Mouse (Mus musculus) lung, embryonic 15.5 days (tissue): ENCODE measurements at regions not wholly inside any gene's neighbourhood (a gene's known extent, or its start where the extent isn't known, plus 50 kb on each side); places are given as distances from the start of the nearest gene placed in this dataset.

Source experiments
- ATAC-seq: fragments of 200-750 bp; cut with Nextera tagmentation; 2 replicates; pipeline ENCODE4 v1.8.0; 2017; ENCODE audit warnings: moderate number of reproducible peaks, borderline replicate concordance; ENCODE audit not compliant: low FRiP score, low TSS enrichment; ENCODE audit errors: extremely low read depth
- H3K27ac ChIP-seq: fragments of 300-500 bp; sonication (generic); 2 replicates; pipeline ENCODE4 v1.5.1; 2015; ENCODE audit warnings: moderate library complexity, mild to moderate bottlenecking, inconsistent platforms
- H3K27me3 ChIP-seq: fragments of 300-500 bp; sonication (generic); 2 replicates; pipeline ENCODE4 v1.6.1; 2015; ENCODE audit warnings: inconsistent platforms
- H3K36me3 ChIP-seq: fragments of 300-500 bp; sonication (generic); 2 replicates; pipeline ENCODE4 v1.6.1; 2015; ENCODE audit warnings: inconsistent platforms
- H3K4me1 ChIP-seq: fragments of 300-500 bp; sonication (generic); 2 replicates; pipeline ENCODE4 v1.6.1; 2015; ENCODE audit warnings: inconsistent platforms
- H3K4me2 ChIP-seq: fragments of 300-500 bp; sonication (generic); 2 replicates; pipeline ENCODE4 v1.6.1; 2015; ENCODE audit warnings: inconsistent platforms, mild to moderate bottlenecking, moderate library complexity
- H3K4me3 ChIP-seq: fragments of 300-500 bp; sonication (generic); 2 replicates; pipeline ENCODE4 v1.5.1; 2015; ENCODE audit warnings: mild to moderate bottlenecking, inconsistent platforms
- H3K9ac ChIP-seq: fragments of 300-500 bp; sonication (generic); 2 replicates; pipeline ENCODE4 v1.6.1; 2015; ENCODE audit warnings: inconsistent platforms
- H3K9me3 ChIP-seq: fragments of 300-500 bp; sonication (generic); 2 replicates; pipeline ENCODE4 v1.6.1; 2016; ENCODE audit warnings: inconsistent platforms
- WGBS: fragments of 180-500 bp; shearing (Covaris S2); methylation state at CpG from one replicate; pipeline ENCODE4 v1.1.7; 2015; 5-methylcytosine and 5-hydroxymethylcytosine counted together

GRCm38 (mm10) chr3:52895751-52896150, 121.3 kb downstream of the Cog6 start:
- no peak for ATAC-seq
- H3K4me1 ChIP-seq, result peaks cover 13% of the 10 kb centered on the region; the same call in 1 of the 2 replicates
- no peak overlapping the region; the same call in 1 of the 2 replicates for H3K27ac ChIP-seq
- no peaks in the 10 kb centered on the region for H3K36me3 ChIP-seq
- H3K4me2 ChIP-seq, result no peak overlapping the region
- no peaks in the 10 kb centered on the region for H3K27me3 ChIP-seq
- 89% methylated on average over 5 of the region's 5 CpGs for WGBS
- no peaks in the 10 kb centered on the region for H3K9me3 ChIP-seq
- H3K9ac ChIP-seq, result no peak overlapping the region
- H3K4me3 ChIP-seq, result no peak overlapping the region

DNA sequence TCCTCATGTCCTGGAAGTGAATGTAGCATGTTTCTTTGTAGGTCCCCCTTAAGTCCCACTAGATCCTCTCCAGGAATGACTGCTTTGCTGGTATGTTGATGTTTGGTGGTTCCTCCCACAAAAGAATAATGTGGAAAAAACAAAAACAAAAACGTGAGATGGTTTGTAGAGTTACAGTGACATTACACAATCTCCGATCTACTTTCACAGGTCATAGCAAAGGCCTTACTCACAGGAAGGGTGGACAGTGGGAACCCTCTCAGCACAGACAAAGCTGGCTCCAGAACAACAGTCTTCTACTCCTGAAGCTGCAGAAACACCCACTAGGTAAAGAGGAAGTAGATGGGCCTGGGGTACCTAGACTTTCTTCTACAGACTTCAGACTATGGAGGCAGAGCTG, 122.2 kb downstream of the Cog6 start:
- Histone ChIP-seq H3K36me3 (no peaks in the 10 kb centered on the region), H3K4me1 (peaks cover 13% of the 10 kb centered on the region; the same call in 1 of the 2 replicates), H3K4me2 (no peak overlapping the region), H3K27ac (no peak overlapping the region), H3K4me3 (no peak overlapping the region), H3K27me3 (no peaks in the 10 kb centered on the region), H3K9me3 (no peaks in the 10 kb centered on the region), H3K9ac (no peak overlapping the region)
- WGBS, result 86% methylated on average over 2 of the region's 2 CpGs
- no peak for ATAC-seq

DNA sequence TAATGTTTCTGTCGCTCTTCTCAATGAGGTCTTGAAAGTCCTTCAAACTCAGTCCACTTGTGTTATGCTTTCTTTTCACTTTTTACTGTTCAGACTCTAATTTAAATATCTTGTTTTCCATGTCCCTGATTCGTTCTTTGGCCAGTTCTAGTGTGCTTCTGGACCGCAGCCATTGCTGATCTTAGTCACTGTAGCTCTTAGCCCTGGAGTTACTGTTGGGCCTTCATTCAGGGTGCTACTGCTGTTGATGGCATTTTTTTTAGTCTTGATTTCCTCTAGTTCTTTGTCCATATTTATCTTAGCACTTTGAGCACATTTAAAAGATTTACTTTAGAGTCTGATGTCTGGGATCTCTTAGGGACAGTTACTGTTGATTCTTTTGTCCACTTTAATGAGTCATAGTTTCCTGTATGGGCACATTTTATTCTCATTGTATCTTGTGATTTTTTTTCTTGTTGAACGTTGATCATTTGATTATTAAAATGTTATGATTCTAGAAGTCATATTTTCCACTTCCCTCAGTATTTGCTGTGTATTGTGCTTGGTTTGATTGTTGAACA, 127.8 kb downstream of the Cog6 start:
- Histone ChIP-seq H3K4me3 (no peak overlapping the region), H3K4me1 (0 out of 2 replicates have a peak, but pooled peaks cover 3% of the 10 kb centered on the region), H3K9me3 (no peaks in the 10 kb centered on the region), H3K27me3 (no peaks in the 10 kb centered on the region), H3K36me3 (no peaks in the 10 kb centered on the region), H3K27ac (no peak overlapping the region), H3K4me2 (no peak overlapping the region), H3K9ac (no peak overlapping the region)
- ATAC-seq, result no peak
- 47% methylated on average over 4 of the region's 4 CpGs for WGBS

GRCm38 (mm10) chr3:52881981-52882380, 135.1 kb downstream of the Cog6 start:
- Histone ChIP-seq H3K9me3 (no peaks in the 10 kb centered on the region), H3K36me3 (no peaks in the 10 kb centered on the region), H3K27me3 (no peaks in the 10 kb centered on the region), H3K9ac (no peak overlapping the region), H3K4me2 (no peak overlapping the region), H3K4me1 (no peaks in the 10 kb centered on the region), H3K27ac (no peak overlapping the region), H3K4me3 (no peak overlapping the region)
- ATAC-seq, result no peak
- 61% methylated on average over 3 of the region's 3 CpGs for WGBS

DNA sequence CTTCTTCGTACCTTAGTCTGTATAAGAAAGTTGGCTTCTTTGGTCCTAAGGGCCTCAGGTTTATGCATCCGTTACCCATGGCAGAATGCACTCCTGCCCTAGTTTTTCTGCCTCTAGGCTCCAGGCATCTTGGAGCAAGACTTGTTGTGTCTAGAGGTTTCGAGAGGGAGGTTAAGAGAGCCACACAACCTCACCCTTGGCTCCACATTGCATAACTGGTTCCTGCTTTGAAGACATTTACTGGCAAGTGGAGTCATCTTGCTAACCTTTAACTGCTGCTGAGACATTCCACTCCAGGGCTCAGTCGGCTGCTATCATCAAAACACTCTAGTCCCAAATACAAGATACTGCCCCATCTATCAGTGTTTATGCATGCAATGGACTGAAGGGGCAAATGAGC, 135.9 kb downstream of the Cog6 start:
- H3K9ac ChIP-seq, result no peak overlapping the region
- no peak overlapping the region for H3K27ac ChIP-seq
- WGBS, result 55% methylated on average over 4 of the region's 4 CpGs
- no peaks in the 10 kb centered on the region for H3K4me1 ChIP-seq
- ATAC-seq, result no peak
- no peak overlapping the region for H3K4me2 ChIP-seq
- no peaks in the 10 kb centered on the region for H3K36me3 ChIP-seq
- no peak overlapping the region for H3K4me3 ChIP-seq
- H3K9me3 ChIP-seq, result no peaks in the 10 kb centered on the region
- H3K27me3 ChIP-seq, result no peaks in the 10 kb centered on the region

- Histone ChIP-seq H3K27me3 (no peaks in the 10 kb centered on the region), H3K9ac (no peak overlapping the region), H3K9me3 (no peaks in the 10 kb centered on the region), H3K4me1 (no peaks in the 10 kb centered on the region), H3K27ac (no peak overlapping the region), H3K4me3 (no peak overlapping the region), H3K36me3 (no peaks in the 10 kb centered on the region), H3K4me2 (no peak overlapping the region)
- no peak for ATAC-seq
- WGBS, result 67% methylated on average over 10 of the region's 10 CpGs
These were observed 137.3 kb downstream of the Cog6 start for GRCm38 (mm10) chr3:52879700-52880099.

GRCm38 (mm10) chr3:52878334-52878733, 138.7 kb downstream of the Cog6 start:
- Histone ChIP-seq H3K4me3 (no peak overlapping the region), H3K9me3 (no peaks in the 10 kb centered on the region), H3K27me3 (no peaks in the 10 kb centered on the region), H3K27ac (no peak overlapping the region), H3K9ac (no peak overlapping the region), H3K4me1 (no peaks in the 10 kb centered on the region), H3K4me2 (no peak overlapping the region), H3K36me3 (no peaks in the 10 kb centered on the region)
- 36% methylated on average over 3 of the region's 3 CpGs for WGBS
- no peak for ATAC-seq

DNA sequence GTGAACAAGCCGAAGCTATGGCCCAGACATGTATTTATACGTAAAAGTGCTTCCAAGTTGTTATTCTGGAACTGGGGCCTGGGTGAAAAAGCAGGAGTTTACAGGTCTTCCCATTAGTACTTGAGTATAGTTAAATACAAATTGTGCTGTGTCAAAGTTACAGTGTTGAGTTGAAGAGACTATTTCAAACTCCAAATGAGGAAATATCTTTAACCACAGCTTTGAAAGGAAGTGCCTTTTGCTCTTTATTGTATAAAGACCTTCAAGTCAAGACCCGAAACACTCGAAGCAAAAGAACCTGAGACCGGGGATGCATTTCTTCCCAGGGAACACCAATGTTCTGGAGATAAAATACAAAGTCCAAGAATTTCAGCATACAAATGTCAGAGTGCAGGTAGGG, 144.8 kb downstream of the Cog6 start:
- no peaks in the 10 kb centered on the region for H3K36me3 ChIP-seq
- H3K27me3 ChIP-seq, result no peaks in the 10 kb centered on the region
- no peak overlapping the region for H3K27ac ChIP-seq
- H3K4me1 ChIP-seq, result no peaks in the 10 kb centered on the region
- H3K9ac ChIP-seq, result no peak overlapping the region
- H3K9me3 ChIP-seq, result no peaks in the 10 kb centered on the region
- no peak overlapping the region for H3K4me2 ChIP-seq
- ATAC-seq, result no peak
- no peak overlapping the region for H3K4me3 ChIP-seq
- 86% methylated on average over 5 of the region's 5 CpGs for WGBS

DNA sequence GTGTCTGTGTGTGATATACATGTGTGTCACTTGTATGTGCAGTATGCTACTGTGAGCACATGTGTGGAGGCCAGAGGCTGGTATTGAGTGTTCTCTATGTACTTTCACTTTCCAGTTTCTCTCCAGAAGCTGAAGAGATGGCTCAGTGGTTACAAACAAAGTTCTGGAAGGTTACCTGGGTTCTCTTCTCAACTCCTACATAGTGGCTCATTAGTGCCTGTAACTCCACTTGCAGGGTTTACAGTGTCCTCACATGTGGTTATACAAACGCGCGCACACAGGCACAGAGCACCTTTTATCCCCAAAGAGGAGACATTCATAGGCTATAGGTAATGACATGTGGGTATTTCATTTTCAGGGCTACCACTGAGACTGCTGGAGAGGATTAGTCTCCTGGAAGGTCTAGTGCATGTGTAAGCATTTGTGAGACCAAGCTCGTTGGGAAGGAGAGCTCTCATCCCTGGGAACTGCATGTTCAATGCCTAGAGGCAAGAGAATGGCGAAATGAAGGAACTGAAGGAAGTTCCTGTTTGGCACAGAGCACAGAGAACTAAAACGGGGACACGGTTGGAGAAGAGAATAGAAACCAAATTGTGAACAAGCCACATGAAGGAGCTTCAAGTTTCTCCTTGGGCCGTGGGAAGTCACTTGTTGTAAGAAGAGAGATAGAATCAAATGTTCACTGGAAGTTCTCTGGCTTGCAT, 153.7 kb downstream of the Cog6 start:
- H3K27me3 ChIP-seq, result no peaks in the 10 kb centered on the region
- WGBS, result 80% methylated on average over 8 of the region's 8 CpGs
- H3K4me3 ChIP-seq, result no peak overlapping the region

DNA sequence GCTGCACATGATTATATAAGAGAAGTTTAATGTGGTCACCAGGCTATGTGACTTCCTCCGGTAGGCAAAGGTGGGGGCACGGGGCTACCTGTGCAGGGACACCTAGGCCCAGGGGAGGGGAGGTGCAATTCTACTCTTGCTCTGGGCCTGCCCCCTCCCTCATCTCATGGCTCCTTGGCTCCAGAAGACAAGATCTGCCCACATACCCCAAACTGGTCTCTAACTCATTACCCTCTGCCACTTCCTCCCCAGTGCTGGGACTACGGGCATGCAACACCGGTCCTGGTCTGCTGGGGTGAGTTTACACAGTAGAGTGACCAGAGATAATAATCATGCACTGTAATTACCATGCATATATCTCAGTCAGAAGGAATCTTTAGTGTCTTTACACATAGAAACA, 155.0 kb downstream of the Cog6 start:
- H3K4me1 ChIP-seq, result no peaks in the 10 kb centered on the region
- no peaks in the 10 kb centered on the region for H3K27me3 ChIP-seq
- no peaks in the 10 kb centered on the region for H3K36me3 ChIP-seq
- no peaks in the 10 kb centered on the region for H3K9me3 ChIP-seq
- WGBS, result 91% methylated on average over 4 of the region's 4 CpGs
- no peak overlapping the region for H3K4me2 ChIP-seq
- H3K27ac ChIP-seq, result no peak overlapping the region
- H3K4me3 ChIP-seq, result no peak overlapping the region
- no peak for ATAC-seq
- H3K9ac ChIP-seq, result no peak overlapping the region

More for the DNA sequence above, 153.7 kb downstream of the Cog6 start:
- Histone ChIP-seq H3K9ac (no peak overlapping the region), H3K4me2 (no peak overlapping the region), H3K36me3 (no peaks in the 10 kb centered on the region), H3K27ac (no peak overlapping the region), H3K4me1 (no peaks in the 10 kb centered on the region), H3K9me3 (no peaks in the 10 kb centered on the region)
- no peak for ATAC-seq

DNA sequence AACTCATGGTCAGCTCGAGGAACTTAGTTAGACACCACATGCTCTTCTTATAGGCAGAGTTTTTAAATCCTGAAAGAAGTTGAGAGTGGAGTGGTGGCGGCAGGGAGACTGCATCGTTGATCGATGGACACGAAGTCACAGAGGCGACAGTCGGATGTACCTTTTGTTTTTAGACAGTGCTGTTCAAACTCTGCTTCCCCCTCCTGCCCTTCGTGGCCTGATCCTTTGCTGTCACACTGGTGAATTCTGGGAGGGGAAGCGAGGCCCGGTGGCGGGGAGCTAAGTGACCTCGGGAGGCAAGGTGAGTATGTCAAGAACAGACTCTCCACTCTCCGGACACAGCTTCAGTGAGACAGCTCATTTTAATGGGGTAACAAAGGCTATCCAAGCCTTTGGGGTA, 155.5 kb downstream of the Cog6 start:
- WGBS, result 70% methylated on average over 13 of the region's 13 CpGs
- no peak overlapping the region for H3K9ac ChIP-seq
- H3K4me1 ChIP-seq, result no peaks in the 10 kb centered on the region
- no peak overlapping the region for H3K4me2 ChIP-seq
- H3K36me3 ChIP-seq, result no peaks in the 10 kb centered on the region
- H3K27me3 ChIP-seq, result no peaks in the 10 kb centered on the region
- H3K9me3 ChIP-seq, result no peaks in the 10 kb centered on the region
- H3K4me3 ChIP-seq, result no peak overlapping the region
- no peak for ATAC-seq
- no peak overlapping the region for H3K27ac ChIP-seq

- Histone ChIP-seq H3K9me3 (no peaks in the 10 kb centered on the region), H3K36me3 (no peaks in the 10 kb centered on the region), H3K4me3 (no peak overlapping the region), H3K4me1 (no peaks in the 10 kb centered on the region), H3K27me3 (no peaks in the 10 kb centered on the region), H3K9ac (no peak overlapping the region), H3K27ac (no peak overlapping the region), H3K4me2 (no peak overlapping the region)
- 78% methylated on average over 2 of the region's 2 CpGs for WGBS
- no peak for ATAC-seq
These were observed 157.2 kb downstream of the Cog6 start for GRCm38 (mm10) chr3:52859848-52860247.
